Mouse (Mus musculus): ENCODE data around the gene Alg14. TPM values are rescaled to one million over a fixed set of nuclear protein-coding genes. Genes with fewer than 3 reads are reported as not detected.

Alg14 gene
- total RNA-seq, 2 experiments from 2014 or later, result 16.0 to 16.5 TPM

DNA sequence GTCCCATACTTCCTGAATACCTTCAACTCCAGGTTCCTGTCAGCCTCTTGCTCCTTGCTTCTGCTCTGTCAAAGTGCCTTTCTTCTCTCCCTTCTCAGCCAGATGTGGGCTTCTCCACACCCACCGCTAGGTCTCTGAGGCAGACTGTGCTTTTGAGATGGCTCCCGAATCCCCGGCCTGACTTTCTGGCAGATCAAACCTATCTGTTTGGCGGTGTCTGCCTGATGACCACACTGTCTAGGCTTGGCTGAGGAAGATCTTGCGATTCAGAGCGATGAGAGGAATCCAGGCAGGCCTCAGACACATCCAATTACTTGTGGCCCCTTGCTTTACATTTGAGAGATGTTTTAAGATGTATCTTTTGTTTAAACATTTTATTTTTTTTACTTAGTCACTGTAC lies 110.5 kb downstream of the Alg14 start:
- ATAC-seq (replicated peaks; ENCODE audit: poor library complexity), result no peak

DNA sequence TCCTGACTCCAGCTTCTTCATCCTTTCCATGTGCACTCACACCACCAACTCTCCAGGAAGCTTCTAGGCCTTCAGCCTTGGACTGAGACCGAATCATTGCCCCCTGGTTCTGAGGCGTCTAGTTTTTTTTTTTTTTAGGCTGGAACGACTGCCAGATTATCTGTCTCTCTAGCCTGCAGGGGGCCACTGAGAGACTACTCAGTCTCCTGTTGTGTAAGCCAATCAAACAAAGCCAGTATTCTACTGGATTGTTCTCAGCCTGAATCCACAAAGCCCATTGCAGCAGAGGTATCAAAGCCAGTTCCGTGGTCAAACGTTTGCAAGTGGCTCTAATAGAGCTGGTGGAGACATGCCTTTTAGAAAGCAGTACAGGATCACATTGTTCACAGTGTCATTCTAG lies 111.9 kb downstream of the Alg14 start:
- ATAC-seq (replicated peaks; ENCODE audit: poor library complexity), result peak; percentile 68

DNA sequence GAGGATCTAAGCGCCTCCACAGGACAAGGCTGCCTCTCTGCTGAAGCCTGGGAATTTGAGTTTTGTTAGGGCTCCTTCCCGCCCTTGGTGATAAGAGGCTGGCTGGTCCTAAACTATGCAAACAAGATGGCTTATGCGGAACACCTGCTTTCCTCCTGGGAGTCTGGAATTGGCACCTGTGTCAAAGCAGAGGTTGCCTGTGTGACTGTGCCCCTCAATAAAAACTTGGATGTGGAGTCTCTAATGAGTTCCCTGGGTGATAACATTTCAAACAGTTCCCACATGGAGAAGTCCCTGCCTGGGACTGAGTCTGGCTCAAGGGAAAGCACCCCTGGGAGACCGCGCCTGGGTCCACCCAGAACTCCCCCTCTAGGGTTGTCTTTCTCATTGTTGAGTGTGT lies 113.5 kb downstream of the Alg14 start:
- no peak for ATAC-seq (replicated peaks; ENCODE audit: poor library complexity)

DNA sequence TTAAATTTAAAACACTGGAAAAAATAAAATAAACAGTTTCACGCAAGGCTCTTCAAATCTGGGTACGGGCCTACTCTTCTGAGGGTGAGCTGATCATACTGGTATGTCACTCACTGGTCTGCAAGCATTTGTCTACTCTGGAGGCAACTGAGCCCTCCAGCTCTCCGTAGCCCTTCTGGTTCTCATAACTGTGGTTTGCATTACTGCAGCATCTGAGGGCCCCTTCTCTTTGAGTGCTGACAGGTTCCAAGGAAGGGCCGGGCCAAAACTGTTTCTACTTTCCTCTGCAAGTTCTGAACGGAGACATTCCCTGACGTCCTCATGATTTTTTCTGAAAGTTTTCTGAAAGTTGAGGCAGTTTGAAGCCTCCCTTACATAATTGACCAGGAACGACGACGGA lies 115.8 kb downstream of the Alg14 start:
- no peak for ATAC-seq (replicated peaks; ENCODE audit: poor library complexity)

DNA sequence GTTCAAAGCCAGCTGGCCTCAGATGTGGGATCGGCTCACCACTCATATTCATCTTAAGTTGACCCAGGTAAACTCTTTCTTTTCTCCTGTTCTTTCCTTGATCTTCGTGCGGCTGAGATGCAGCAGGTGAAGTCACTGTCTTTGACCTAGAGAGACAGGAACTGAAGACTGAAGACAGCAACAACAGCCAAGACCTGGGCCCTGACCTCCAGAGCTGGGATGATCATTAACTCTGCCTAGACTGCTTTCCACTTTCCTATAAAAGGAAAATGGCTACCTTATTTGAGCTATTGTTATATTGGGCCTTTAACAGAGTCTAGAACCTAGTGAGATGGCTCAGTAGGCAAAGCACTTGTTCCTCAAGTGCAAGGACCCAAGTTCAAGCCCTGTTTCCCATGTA lies 116.8 kb downstream of the Alg14 start:
- ATAC-seq (replicated peaks; ENCODE audit: poor library complexity), result no peak

DNA sequence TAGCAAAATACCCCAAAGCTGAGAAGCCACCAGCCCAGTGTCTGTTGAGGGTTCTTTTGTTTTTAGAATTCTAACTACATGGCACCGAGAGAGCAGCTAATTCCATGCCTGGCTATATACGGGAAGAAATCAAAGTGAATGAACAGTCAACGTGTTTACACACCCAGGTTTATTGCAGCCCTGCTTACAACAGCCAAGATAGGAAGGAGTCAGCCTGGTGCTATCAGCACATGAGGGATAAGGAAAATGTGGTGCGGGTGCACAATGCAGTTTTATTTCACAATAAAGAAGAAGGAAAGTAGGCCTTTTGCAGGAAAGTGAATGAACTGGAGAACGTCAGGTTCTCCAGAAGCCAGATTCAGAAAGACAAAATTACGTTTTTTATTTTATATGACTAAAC lies 119.9 kb downstream of the Alg14 start:
- no peak for ATAC-seq (replicated peaks; ENCODE audit: poor library complexity)

Other genes starting within 250 kb of the Alg14 start
- gene Rwdd3, start 120.1 kb upstream of the Alg14 start, total RNA-seq (2015), result 3.2 and 3.5 TPM in 2 replicates
- 5.9 and 6.5 TPM in 2 replicates for gene Rwdd3, start 120.1 kb upstream of the Alg14 start, total RNA-seq (2017)
- gene Tmem56, start 8.7 kb upstream of the Alg14 start, total RNA-seq (2015), result 5.7 and 8.2 TPM in 2 replicates
- gene Tmem56, start 8.7 kb upstream of the Alg14 start, total RNA-seq (2017), result 4.6 and 5.0 TPM in 2 replicates
- 38.8 and 43.0 TPM in 2 replicates for gene Cnn3, start 134.7 kb downstream of the Alg14 start, total RNA-seq (2015)
- gene Cnn3, start 134.7 kb downstream of the Alg14 start, total RNA-seq (2017), result 21.2 and 28.5 TPM in 2 replicates
- gene Slc44a3, start 240.6 kb downstream of the Alg14 start, total RNA-seq (2015), result 0.30 TPM in 1 of 2 replicates, not detected in the other
- gene Slc44a3, start 240.6 kb downstream of the Alg14 start, total RNA-seq (2017), result 0.03 TPM in 1 of 2 replicates, not detected in the other